Mouse (Mus musculus) mesoderm, embryonic 11.5 days (tissue): ENCODE measurements at regions not wholly inside any gene's neighbourhood (a gene's known extent, or its start where the extent isn't known, plus 50 kb on each side); places are given as distances from the start of the nearest gene placed in this dataset.

Experiments
- DNase-seq: peaks from one replicate; pipeline ENCODE4 v3.0.0-alpha.2; 2012; ENCODE audit warnings: low read depth, low spot score

- DNase-seq: no peak
Measured at GRCm38 (mm10) chr1:19754346-19754745, 545.6 kb downstream of the Tfap2b start.

- no peak for DNase-seq
Measured at GRCm38 (mm10) chr1:19757921-19758436, 549.3 kb downstream of the Tfap2b start.

- no peak for DNase-seq
Measured at GRCm38 (mm10) chr1:19766879-19767278, 558.2 kb downstream of the Tfap2b start.

GRCm38 (mm10) chr1:19772266-19772665, 563.6 kb downstream of the Tfap2b start:
- no peak for DNase-seq

GRCm38 (mm10) chr1:19774502-19774901, 565.8 kb downstream of the Tfap2b start:
- no peak for DNase-seq

- no peak for DNase-seq
Measured at GRCm38 (mm10) chr1:19777542-19777941, 568.8 kb downstream of the Tfap2b start.

- DNase-seq: no peak
Measured at GRCm38 (mm10) chr1:19786971-19787370, 578.3 kb downstream of the Tfap2b start.

GRCm38 (mm10) chr1:19794124-19794523, 585.4 kb downstream of the Tfap2b start:
- DNase-seq: no peak

- no peak for DNase-seq
Measured at GRCm38 (mm10) chr1:19825887-19826286, 617.2 kb downstream of the Tfap2b start.

GRCm38 (mm10) chr1:19826455-19827366, 618.0 kb downstream of the Tfap2b start:
- peak; percentile 4 for DNase-seq

- DNase-seq: no peak
Measured at GRCm38 (mm10) chr1:19849918-19850317, 641.2 kb downstream of the Tfap2b start.

GRCm38 (mm10) chr1:19857250-19857649, 648.5 kb downstream of the Tfap2b start:
- DNase-seq: no peak

GRCm38 (mm10) chr1:19868478-19868877, 659.8 kb downstream of the Tfap2b start:
- DNase-seq: no peak

- peak; percentile 18 for DNase-seq
Measured at GRCm38 (mm10) chr1:19881193-19881592, 672.5 kb downstream of the Tfap2b start.

- DNase-seq: no peak
Measured at GRCm38 (mm10) chr1:19899426-19899825, 690.7 kb downstream of the Tfap2b start.

- no peak for DNase-seq
Measured at GRCm38 (mm10) chr1:19899889-19900310, 691.2 kb downstream of the Tfap2b start.

- DNase-seq: no peak
Measured at GRCm38 (mm10) chr1:19900983-19901531, 692.3 kb downstream of the Tfap2b start.

GRCm38 (mm10) chr1:19912194-19912846, 703.6 kb downstream of the Tfap2b start:
- DNase-seq: no peak

- no peak for DNase-seq
Measured at GRCm38 (mm10) chr1:19918762-19919161, 699.1 kb downstream of the Pkhd1 start.

GRCm38 (mm10) chr1:19927192-19927591, 690.7 kb downstream of the Pkhd1 start:
- DNase-seq: no peak

- peak; percentile 57 for DNase-seq
Measured at GRCm38 (mm10) chr1:19927736-19928327, 690.0 kb downstream of the Pkhd1 start.
